In the genomic region with DNA sequence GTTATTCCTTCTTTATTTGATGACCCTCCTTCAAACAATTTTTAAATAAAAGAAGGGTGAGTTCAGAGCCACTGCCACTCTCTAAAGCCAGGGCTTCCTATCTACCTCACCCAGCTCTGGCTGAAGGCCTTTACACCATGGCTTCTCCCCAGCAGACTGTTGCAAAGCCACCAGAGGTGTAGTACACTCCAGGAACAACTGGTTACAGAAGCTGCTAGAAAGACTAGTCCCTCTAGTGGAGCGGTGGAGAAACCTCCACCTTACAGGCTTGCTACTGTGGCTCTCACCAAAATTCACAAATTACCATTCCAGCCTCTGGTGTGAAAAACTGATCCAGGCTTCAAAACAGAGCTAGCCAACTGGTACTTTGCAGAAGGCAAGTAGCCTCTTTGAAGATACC, we compare ENCODE assay signal across 17 mouse cellular contexts.
"Had no signal": no experiment of that assay in that cellular context is flagged by ENCODE, and none has a peak within 500 bp of the region (broad histone marks: within the 10 kb centered on the region; RNA-seq: fewer than 3 reads in every experiment).

No protein-coding gene starts in this region.

- H3K9me3 ChIP-seq: limb, embryonic 15.5 days; megakaryocyte, embryonic 14.5 days; midbrain, embryonic 12.5 days; neural tube, embryonic 13.5 days; stomach, embryonic 15.5 days had no signal

- DNase-seq: kidney, adult 8-10 months; kidney, postnatal 36 days; lung, adult 18-20 months; lung, postnatal 4 days; retina, postnatal 1 day; right cerebral cortex, postnatal 4 days; spleen, adult 18-20 months; thymus, adult 2 months; thymus, postnatal 36 days had no signal

- ATAC-seq: inflammation-experienced regulatory T-cells, adult 6 months; intestine, postnatal 0 days; midbrain, embryonic 16.5 days had no signal

- H3K4me3 ChIP-seq: limb, embryonic 15.5 days; megakaryocyte, embryonic 14.5 days; midbrain, embryonic 12.5 days; neural tube, embryonic 13.5 days; stomach, embryonic 15.5 days had no signal

- H3K27ac ChIP-seq: limb, embryonic 15.5 days; midbrain, embryonic 12.5 days; neural tube, embryonic 13.5 days; stomach, embryonic 15.5 days had no signal

- H3K27me3 ChIP-seq: limb, embryonic 15.5 days; megakaryocyte, embryonic 14.5 days; midbrain, embryonic 12.5 days; neural tube, embryonic 13.5 days; stomach, embryonic 15.5 days had no signal

- H3K4me2 ChIP-seq: limb, embryonic 15.5 days; midbrain, embryonic 12.5 days; neural tube, embryonic 13.5 days; stomach, embryonic 15.5 days had no signal

- H3K36me3 ChIP-seq: limb, embryonic 15.5 days; midbrain, embryonic 12.5 days had no signal

- H3K9ac ChIP-seq: limb, embryonic 15.5 days; midbrain, embryonic 12.5 days; neural tube, embryonic 13.5 days; stomach, embryonic 15.5 days had no signal

- H3K4me1 ChIP-seq: limb, embryonic 15.5 days; midbrain, embryonic 12.5 days; neural tube, embryonic 13.5 days; stomach, embryonic 15.5 days had no signal
